Mouse (Mus musculus) embryonic fibroblast, embryonic 13.5 days (primary cell): ENCODE data around the gene Mylpf. TPM values are rescaled to one million over a fixed set of nuclear protein-coding genes. Genes with fewer than 3 reads are reported as not detected.
"Not testable (repeated sequence)": the region's sequence is repeated elsewhere in the genome, so short reads cannot be mapped to it uniquely, and the experiment has no call there.

Experiments used
- H3K27ac ChIP-seq: 2 replicates; pipeline ENCODE4 v1.5.1; 2012; ENCODE audit warnings: low read length, control low read depth, inconsistent platforms; ENCODE audit not compliant: insufficient read depth
- H3K4me1 ChIP-seq: 2 replicates; pipeline ENCODE4 v1.6.1; 2011; ENCODE audit warnings: low read length; ENCODE audit not compliant: control insufficient read depth, insufficient read depth
- H3K4me3 ChIP-seq: 2 replicates; pipeline ENCODE4 v1.5.1; 2011; ENCODE audit warnings: mild to moderate bottlenecking, control low read depth, low read length; ENCODE audit not compliant: insufficient read depth
- CTCF ChIP-seq: IDR thresholded peaks from 2 replicates; pipeline ENCODE4 v1.5.1; 2011; ENCODE audit warnings: mild to moderate bottlenecking, control low read depth, low read length, moderate library complexity, borderline replicate concordance; ENCODE audit not compliant: insufficient read depth
- POLR2A ChIP-seq: IDR thresholded peaks from 2 replicates; pipeline ENCODE4 v1.6.1; 2011; ENCODE audit warnings: low read depth, mild to moderate bottlenecking, control low read depth, low read length, moderate library complexity
- polyA plus RNA-seq: library from polyadenylated mRNA; stranded (reverse); fragments of >200 nt; gene quantifications from 2 replicates; pipeline ENCODE4 v1.2.4, GENCODE M21; 2011; ENCODE audit warnings: low read depth; ENCODE audit not compliant: missing spikeins, insufficient read length

The Mylpf gene
- polyA plus RNA-seq, result 1.4 and 1.7 TPM in 2 replicates

DNA sequence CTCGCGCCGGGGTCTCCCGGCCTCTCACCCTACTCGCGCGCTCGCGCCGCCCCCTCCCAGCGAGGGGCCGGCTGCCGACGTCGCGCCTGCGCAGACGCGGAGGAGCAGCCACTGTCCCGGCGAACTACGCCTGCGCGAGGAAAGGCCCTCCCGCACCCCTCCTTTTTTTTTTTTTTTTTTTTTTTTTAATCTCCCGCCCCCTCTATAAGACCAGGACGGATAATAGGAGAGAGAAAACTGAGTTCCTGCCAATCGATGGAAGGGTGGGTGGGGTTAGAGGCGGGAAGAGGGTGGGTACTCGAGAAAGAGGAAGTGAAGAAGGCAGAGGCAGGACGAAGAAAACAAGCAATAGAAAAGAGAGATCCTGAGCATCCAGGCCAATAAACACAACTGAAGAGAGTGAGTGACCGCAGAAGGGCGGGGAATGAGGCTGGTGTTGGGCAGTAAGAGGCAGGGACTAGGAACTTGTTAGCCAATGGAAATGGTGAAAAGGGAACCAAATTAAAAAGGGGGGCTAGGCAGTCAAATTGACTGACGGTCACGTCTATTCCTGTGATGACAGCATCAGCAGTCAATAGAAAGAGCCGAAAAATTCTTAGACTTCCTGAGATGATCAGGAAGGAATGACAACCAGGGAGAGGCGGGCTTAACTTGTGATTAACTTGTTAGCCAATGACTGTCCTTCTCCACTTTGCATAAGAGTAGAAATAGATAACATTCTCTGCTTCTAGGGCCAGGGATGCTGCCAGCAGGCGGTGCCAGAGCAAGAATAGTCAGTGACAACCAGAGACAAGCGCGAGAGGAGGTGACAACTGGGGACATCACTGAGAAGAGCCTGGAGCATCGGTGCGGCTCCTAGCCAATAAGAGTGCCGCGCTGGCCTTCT, at the start of gene Mylpf:
Gene Mylpf, plus strand, starts transcription at position 338 of the 886 bp plus-strand sequence.
- peak; percentile 54; the same call in 1 of the 2 replicates for TF ChIP-seq CTCF
- TF ChIP-seq POLR2A, result peak; percentile 89
- Histone ChIP-seq H3K4me1 (peaks cover 2% of the 10 kb centered on the region; the same call in 1 of the 2 replicates), H3K27ac (peak within 1 kb of the TSS; percentile 63), H3K4me3 (peak within 1 kb of the TSS; percentile 90)

DNA sequence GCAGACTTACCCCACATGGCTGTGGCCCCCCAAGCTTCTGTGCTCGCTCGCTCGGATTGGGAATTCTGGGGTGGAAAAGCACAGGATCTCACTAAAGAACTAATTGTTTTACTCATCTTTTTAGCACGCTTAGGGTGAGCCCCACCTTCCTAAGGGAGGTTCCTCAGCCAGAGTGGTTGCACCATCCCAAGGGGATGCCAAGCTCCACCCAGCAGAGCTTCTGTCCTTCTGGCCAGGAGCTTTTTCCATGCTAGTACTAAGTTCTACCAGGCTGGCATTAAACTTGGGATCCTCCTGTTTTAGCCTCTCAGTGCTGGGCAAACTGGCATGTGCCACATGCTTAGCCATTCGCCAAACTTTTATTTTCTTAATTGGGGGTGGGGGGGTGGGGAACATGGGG, 46.1 kb upstream of the Mylpf start:
- TF ChIP-seq CTCF (no peak), POLR2A (no peak)
- Histone ChIP-seq H3K4me1 (peaks cover 3% of the 10 kb centered on the region; the same call in 1 of the 2 replicates), H3K4me3 (no peak overlapping the region), H3K27ac (no peak overlapping the region)

GRCm38 (mm10) chr7:127164002-127164401, 44.7 kb upstream of the Mylpf start:
- TF ChIP-seq POLR2A, result no peak
- TF ChIP-seq CTCF, result no peak
- Histone ChIP-seq H3K27ac (no peak overlapping the region), H3K4me1 (no peaks in the 10 kb centered on the region), H3K4me3 (no peak overlapping the region)

GRCm38 (mm10) chr7:127165607-127166493, 42.8 kb upstream of the Mylpf start:
- TF ChIP-seq CTCF (no peak), POLR2A (no peak)
- no peak overlapping the region for H3K4me3 ChIP-seq
- no peak overlapping the region for H3K27ac ChIP-seq
- no peaks in the 10 kb centered on the region for H3K4me1 ChIP-seq

- Histone ChIP-seq H3K4me3 (no peak overlapping the region), H3K4me1 (no peaks in the 10 kb centered on the region), H3K27ac (no peak overlapping the region)
- no peak for TF ChIP-seq POLR2A
- TF ChIP-seq CTCF, result no peak
Measured at GRCm38 (mm10) chr7:127166501-127166900, 42.2 kb upstream of the Mylpf start.

DNA sequence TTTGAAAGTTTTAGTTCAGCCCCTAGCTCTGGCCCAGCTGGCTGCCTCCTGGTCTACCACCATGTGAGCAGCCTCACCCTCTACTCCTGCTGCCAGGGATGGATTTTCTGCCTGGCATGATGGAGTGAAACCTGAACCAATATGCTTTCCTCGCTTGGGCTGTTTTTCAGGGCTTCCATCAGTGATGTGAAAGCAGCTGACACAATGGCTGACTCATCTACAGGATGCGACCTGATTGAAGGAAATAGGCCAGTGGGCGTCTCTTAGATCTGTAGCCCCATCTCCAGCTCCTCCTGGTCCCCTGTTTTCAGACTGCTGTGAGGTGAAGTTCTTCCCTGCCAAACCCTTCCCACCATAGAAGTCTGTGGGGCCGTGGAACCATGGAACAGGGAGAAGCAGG, 31.8 kb upstream of the Mylpf start:
- H3K4me1 ChIP-seq, result peaks cover 4% of the 10 kb centered on the region; the same call in 1 of the 2 replicates
- TF ChIP-seq CTCF (no peak), POLR2A (no peak)

GRCm38 (mm10) chr7:127180783-127181182, 27.9 kb upstream of the Mylpf start:
- Histone ChIP-seq H3K27ac (no peak overlapping the region), H3K4me3 (no peak overlapping the region), H3K4me1 (peaks cover 7% of the 10 kb centered on the region)
- TF ChIP-seq POLR2A (no peak), CTCF (no peak)

More for the DNA sequence above, 31.8 kb upstream of the Mylpf start:
- H3K27ac ChIP-seq, result no peak overlapping the region
- no peak overlapping the region for H3K4me3 ChIP-seq

GRCm38 (mm10) chr7:127181724-127182123, 27.0 kb upstream of the Mylpf start:
- not testable (repeated sequence) for H3K4me3 ChIP-seq, H3K27ac ChIP-seq, H3K4me1 ChIP-seq

- H3K4me3 ChIP-seq, result no peak overlapping the region
- H3K27ac ChIP-seq, result no peak overlapping the region
- TF ChIP-seq CTCF (no peak), POLR2A (no peak)
- peaks cover 7% of the 10 kb centered on the region for H3K4me1 ChIP-seq
Measured at GRCm38 (mm10) chr7:127183345-127183744, 25.3 kb upstream of the Mylpf start.
